Mouse (Mus musculus): ENCODE results near the gene Gm20388.

DNA sequence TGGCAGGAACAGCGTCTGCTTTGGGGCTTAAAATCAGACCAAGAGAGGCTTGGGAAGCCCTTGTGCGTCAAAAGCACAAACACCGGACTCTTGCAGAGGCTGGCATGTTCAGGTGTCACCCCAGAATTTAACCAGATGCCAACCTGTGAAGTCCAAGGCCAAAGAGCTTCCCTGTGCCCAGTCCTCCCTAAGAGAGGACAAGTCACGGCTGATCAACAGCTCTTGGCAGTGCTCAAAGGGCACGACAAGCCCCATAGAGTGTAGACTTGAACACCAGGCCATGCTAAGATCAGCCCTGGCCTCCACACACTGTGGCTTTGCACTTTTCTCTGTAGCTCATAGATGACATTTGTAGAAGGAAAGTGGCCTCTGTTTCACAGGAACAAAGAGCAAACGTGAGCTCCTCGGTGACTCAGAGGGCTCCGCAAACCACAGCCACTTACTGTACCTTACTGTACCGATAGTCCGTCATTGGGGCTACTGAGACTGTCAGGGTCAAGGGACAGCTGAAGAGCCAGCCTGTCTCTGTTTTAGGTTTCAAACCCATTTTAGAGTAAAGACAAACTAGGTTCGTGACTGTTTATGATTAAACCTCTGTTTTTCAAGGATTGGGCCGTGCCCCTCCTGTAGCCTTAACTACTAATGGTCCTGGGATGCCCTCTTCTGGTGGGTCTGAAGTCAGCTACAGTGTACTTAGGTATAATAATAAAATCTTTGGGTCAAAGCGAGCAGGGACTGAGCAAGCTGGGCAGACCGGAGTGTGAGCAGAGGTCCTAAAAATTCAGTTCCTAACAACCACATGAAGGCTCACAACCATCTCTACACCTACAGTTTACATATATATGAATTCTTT lies 2022.3 kb downstream of the Gm20388 start:
- no peak for TF ChIP-seq CTCF (conservative IDR thresholded peaks at IDR 0.05; ENCODE audit: insufficient read depth, insufficient read length, low read depth, low read length)
- TF ChIP-seq POLR2A (IDR thresholded peaks at IDR 0.05; ENCODE audit: low read depth, low read length) = no peak

Measured in kidney, adult 2 months (tissue).